Mouse (Mus musculus) retina, adult 2 months (tissue): ENCODE measurements around the gene Syne1.

Experiments
- DNase-seq: peaks from one replicate; pipeline ENCODE4 v3.0.0-alpha.2; 2012; ENCODE audit warnings: low read depth, low spot score

Syne1 gene

DNA sequence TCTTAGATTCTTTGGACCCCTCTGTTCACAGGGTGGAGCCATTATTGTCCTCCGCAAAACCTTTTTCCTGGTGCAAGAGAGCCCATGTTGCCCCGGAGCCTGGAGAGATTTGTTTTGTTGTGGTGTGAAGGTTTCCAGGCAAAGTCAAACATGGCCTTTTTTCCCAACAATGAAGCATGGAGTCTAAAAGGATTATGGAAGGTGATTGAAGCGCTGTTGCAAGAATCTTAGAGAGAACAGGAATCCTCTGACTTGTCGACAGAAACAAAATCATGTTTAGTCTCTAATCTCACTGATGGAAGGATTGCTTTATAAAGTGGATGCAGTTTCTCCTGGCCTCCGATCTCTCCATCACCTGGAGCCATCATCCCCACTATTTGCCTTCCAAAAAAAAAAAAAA is at the start of gene Syne1:
Gene Syne1, minus strand, starts transcription at position 101 of the 400 bp plus-strand sequence.
- no peak for DNase-seq

DNA sequence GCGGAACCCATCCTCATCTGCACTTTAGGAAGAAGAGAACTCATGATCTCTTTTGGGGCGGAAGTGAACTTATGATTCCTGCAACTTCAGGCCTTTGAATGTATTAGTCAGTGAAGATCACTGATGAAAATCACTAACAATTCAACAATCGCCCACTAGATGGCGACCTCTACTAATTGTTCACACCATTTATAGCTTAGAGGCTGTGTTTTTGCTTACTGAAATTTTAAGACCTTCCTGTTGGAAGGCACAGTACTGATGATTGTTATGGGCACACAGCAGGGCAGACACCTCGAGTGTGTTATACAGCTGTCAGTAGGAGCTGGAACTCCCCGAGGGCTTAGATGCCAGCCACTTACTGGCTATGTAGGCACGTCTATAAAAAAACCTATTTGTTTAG is 48.8 kb upstream of the Syne1 start:
- DNase-seq: peak; percentile 52

DNA sequence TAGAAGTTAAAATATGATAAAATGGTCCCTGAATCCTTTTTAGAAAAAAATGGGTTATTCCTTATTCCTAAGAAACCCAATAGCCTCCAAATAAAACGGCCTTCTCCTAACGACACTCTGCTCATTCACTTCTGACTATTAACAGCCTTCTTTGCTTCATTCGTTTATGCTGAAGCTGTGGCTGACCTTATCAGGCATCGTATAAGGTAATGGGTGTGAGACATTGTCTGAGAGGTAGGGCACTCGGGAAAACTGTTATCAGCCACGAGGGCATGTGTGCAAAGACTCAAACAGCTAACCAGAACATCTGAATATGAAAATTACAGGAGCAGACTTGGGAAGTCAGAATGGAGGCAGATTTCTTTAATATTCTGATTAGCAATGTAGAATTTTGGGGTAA is 45.3 kb upstream of the Syne1 start:
- no peak for DNase-seq

DNA sequence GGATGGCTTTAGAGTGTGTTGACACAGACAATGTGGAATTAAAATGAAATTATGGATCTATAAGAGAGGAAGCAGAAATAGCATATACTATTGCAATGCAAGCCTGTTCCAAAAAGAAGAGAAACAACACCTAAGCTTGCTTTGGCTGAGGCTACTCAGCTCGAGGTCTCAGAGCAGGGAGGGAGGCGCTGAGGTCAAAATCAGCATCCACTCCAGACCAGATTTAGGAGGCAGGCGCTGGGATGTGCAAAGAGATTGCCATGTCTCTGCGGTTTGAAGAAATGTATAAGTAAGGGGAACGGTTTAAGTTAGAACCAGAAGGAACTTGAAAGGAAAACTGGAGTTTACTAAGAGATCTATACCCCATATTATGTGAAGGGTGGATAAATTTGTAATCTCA is 43.2 kb upstream of the Syne1 start:
- DNase-seq: no peak

DNA sequence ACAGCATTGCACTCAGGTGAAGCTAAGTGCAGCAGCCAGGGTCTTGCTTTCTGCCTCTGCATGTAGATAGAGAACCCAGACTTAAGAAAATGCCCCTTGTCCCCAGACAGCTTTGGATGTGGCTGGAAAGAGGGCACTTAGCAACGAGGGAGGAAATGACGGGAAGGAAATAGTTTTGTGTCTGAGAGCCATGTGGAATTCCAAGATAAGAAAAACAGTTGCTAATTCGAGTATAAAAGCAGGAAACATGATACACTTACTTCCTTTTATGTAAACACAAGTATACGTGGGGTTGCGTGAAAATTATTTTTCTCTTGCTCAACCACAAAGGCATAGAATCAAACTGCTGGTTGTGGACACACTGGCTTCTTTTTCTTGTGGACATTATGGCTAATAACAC is 42.2 kb upstream of the Syne1 start, which contains the start of gene Myct1:
Gene Myct1, plus strand, starts transcription at position 312 of the 400 bp plus-strand sequence.
- no peak for DNase-seq

DNA sequence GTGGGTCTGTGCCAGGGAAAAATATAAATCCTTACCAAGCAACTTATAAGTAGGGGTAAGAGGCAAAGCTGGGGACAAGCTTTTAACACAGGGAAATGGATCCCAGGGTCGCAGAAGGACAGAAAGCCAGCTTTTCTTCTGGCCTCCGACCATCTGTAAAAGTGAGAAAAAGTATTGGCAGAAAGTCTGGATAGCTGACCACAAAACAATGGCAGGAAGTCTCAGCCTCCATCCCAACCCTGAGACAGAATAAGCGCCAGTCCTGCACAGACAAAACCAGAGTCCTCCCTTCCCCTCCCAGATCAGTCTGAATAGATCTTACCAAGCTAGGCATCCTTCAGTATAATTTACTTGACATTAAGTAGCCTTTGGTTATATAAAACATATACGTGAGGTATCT is 40.7 kb upstream of the Syne1 start:
- DNase-seq: no peak

DNA sequence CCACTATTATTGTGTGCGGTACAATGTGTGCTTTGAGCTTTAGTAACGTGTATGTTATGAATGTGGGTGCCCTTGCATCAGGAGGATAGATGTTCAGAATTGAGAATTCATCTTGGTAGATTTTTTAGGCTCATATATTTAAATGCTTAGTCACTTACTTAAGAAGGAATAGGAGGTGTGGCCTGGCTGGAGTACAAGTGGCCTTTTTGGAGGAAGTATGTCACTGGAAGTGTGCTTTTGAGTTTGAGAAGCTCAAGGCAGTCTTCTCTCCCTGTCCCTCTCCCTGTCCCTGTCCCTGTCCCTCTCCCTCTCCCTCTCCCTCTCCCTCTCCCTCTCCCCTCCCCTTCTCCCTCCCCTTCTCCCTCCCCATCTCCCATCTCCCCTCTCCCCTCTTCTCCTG is 39.8 kb upstream of the Syne1 start:
- no peak for DNase-seq

DNA sequence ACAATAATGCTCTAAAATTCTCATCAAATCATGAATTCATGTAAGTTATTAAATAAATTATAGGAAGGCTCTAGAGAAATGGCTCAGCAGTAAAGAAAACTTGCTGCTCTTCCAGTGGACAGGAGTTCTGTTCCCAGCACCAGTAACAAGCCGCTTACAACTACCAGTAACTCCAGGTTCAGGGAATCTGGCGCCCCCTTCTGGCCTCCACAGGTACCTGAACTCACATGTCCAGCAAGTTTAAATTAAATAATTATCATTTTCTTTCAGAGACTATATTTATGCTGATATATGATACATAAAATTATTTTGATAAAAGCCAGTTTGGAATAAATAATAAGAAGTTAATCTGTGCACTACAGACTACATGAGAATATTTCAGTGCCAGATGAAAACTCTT is 22.0 kb upstream of the Syne1 start:
- no peak for DNase-seq

DNA sequence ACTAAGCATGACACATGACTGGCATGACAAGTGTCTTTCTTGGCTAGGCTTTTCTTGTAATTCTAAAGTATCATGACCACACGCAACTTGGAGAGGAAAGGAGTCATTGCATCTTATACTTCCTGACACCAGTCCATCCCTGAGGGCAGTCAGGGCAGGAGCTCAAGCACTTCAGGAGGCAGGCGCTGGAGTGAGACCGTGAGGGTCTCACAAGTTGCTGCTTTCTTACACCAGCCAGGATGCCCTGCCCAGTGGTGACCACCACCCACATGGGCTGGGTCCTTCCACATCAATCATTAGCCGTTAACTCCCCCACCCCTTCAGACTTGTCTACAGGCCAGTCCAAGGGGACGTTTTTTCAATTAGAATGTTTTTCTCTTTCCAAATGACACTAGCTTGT is 20.1 kb upstream of the Syne1 start:
- DNase-seq: no peak

DNA sequence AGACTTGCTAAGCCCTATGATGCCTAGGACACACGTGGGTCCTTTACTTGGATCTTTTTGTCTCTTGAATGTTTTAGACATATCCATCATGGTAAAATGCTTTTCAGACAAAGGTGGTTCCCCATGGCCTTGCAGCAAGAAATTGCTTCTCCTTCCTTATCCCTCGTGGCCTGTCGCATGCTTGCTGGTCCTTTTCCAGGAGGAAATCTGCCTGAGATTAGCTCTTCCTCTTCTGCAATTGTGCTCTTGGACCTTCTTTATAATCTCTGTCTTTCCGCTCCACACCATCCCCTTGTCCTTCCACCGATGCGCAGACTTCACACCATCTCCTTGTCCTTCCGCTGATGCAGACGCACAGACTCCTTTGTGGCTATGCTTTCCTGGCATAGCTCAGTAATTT is 18.8 kb upstream of the Syne1 start:
- no peak for DNase-seq

DNA sequence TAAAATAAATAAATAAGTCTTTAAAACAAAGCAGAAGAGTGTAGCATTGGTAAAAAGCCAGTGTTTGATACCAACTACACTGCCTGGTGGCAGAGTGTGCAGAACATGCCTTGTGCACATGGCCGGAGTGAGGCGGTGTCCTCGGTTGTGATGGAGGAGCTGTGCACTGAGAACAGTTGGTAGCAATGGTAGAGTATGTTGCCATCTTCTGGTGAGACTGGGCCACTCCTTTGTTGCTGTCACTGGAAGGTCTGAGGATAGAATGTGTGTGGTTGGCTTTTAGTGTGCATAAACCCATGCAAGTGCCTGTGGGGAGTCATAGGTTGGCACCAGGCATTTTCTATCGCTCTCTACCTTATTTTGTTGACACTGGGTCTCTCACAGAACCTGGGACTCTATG is 17.7 kb upstream of the Syne1 start:
- no peak for DNase-seq

DNA sequence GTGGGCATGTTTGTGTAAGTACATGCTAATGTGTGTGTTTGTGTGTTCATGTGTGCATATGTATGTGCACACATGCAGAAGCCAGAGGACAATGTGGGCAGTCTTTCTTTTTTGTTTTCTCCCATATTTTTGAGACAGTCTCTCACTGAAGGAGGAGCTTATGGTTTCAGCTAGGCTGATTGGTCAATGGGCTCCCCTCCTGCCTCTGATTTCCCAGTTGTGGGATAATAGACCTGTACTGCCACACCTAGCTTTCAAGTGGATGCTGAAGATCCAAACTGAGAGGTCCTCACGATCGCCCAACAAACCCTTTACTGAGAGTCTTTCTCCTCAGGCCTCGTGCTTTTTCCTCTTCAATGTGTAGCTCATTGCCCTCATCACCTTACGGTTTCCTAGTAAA is 10.4 kb upstream of the Syne1 start:
- no peak for DNase-seq

DNA sequence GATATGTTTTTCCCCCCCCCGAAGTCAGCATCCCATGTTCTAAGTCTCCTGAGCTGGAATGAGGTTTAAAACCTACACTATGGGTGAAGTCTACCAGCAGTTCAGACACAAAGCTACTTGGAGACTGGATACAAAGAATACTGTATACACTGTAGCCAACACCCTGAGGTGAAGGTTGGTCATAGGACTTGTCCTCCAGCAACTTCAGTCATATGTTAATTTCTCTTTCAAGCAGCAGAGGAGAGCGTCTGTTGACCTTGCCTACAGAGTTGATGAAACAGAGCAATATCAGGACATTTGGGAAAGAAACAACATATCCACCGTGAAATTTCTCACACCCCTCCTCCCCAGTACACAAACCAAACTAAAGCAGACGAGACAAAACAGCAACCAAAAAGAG is 9.2 kb upstream of the Syne1 start:
- no peak for DNase-seq

DNA sequence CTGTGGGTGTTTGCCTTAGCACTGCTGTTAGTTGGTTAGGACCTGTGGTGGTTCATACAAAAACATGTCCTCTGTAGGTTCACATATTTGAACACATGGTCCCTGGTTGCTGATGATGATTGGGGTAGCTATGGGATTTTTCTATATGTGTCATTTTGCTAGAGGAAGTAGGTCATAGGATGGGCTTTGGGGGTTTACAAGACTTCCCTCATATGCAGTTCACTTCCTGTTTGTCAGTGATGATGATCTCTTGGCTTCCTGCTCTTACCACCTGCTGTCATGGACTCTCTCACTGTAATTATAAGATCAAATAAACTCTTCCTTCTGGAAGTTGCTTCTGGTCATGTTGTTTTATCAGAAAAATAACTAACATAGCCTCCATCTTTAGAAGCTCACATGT is 7.5 kb upstream of the Syne1 start:
- no peak for DNase-seq

DNA sequence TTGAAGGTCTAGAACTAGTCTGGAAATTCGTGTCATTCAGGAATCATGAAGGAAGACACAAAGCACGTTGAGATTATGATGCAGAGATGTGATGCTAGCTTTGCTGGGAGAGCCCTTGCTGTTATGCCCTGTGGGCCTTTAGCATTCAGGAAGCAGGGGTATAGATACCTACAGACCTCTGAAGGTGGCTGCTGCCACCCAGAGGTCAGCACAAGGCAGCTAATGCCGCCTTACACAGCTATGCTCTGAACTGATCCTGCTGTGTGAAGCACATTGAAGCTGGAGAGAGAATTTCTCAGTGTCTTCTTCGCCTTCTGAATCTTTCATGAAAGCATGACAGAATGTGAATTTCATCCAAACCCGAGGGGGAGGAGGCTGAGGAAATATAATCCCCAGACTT is 3.7 kb upstream of the Syne1 start:
- DNase-seq: peak; percentile 37

DNA sequence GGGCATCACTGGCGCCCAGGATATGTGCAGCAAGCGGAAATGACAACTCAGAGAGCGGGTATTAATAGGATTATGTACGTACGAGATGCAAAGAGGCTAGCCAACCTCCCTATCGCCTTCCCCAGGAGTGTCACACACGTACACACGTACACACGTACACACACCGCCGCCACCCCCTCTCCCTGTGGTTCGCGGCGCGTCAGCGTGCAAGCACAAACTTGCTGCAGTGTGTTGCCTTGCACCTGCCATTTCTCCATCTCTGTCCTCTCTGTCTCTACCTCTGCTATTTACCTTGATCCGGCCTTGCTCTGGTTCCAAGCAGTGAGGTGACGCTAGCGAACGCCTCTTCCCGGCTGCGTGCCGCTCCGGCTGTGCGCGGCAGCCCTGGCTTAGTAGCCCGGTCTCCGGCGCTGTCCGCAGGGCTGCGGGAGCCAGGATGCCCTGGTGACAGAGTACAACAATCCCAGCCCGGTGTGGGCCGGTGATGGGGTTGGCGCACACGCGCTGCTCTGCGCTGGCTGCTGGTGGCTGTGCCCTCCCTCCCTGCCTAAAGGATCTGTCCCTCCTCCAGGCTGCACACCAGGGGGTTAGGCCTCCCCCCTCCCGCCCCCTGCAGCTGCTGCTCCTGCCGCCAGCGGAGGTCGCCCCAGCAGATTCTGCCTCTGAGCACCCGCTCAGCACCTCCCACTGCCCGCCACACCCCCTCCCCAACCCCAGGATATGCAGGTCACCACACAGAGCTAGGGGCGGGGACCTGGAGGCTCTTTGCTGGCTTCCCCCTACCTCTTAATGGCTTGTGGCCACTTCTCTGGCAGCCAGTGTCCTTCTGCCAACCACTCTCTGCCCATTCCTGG is 887 bp downstream of the Syne1 start:
- peak; percentile 76 for DNase-seq

DNA sequence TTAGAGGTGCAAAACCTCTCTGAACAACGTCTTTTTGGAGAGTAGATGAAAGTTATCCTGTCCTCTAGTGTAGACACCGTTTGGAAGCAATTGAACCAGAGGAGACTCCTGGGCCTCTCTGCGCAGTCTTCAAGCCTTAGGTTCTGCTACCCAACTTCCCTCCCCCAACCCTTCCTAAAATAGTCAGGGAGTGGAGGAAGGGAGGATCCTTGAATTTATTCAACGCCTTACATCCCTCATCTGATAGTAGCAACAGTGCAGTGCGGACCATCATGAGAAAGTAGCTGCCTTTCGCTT is 1.5 kb downstream of the Syne1 start:
- no peak for DNase-seq

DNA sequence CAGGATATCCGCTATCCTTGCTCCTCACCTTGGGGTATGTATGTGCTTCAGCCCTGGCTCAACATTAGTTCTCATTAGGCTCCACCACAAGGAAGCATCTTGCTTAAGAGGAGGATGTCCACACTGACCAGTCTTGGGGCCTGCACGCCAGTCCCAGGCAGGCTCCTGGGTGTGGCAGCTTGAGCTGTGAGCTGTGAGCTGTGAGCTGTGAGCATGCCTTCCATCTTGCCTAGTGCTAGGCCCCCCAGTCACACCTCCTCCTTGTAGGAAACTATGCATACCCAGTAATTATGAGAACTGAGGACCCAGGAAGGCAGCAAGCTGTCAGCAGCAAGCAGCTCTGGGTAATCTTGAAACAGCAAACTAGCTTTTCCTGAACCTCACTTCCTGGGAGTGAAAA is 2.6 kb downstream of the Syne1 start:
- no peak for DNase-seq

DNA sequence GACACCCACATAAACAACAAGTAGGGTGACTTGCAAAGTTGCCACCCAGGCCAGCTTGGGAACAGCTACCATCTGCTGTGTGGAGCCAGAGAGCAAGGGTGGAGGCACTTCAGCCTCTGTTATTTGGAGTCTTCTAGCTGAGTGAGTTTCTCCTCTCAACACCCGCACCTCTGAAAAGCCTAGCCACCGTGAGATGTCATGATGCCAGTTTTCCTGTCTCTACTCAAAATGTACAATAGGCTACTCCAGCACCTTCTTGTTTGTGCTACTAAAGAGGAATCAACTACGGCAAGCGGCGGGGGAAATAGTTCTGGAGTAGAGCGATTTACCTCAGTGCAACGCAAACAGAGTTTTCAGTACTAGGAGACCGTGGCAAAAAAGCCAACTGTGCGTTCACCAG is 3.5 kb downstream of the Syne1 start:
- DNase-seq: no peak

DNA sequence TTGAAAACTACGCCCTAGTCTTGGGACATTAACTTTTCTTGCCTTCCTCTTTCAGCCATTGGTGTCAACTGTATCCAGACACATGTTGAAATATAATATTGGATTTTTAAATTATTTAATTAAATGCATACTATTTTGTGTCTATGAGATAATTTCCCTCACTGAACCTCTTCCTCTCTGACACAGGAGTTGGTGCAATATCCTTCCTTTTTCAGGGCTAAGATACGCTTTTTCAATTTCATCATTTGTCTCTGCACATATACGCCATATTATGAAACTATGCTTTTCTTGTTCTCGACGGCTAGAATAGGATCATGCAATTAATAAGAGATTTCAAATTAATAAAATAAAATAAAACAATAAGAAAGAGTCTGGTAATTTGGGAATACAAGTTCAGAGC is 4.9 kb downstream of the Syne1 start:
- no peak for DNase-seq

DNA sequence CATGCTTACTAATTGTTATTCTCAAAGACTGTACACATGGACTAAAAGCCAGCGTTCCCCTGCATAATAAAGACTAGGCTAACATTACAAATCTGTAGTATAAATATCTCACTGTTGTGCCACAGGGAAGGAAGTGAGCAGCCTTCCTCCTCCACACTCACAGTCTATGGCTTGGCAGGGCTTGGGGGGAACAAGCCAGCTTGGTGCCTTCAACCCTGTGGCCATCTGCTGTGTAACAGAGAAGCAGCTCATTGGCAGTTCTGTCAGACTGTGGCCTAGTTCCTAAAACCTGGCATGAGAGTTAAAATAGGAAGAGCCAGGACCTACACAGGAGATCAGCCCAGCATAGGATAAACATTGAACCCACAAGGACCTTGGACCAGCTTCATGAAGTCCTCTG is 23.0 kb downstream of the Syne1 start:
- DNase-seq: no peak

DNA sequence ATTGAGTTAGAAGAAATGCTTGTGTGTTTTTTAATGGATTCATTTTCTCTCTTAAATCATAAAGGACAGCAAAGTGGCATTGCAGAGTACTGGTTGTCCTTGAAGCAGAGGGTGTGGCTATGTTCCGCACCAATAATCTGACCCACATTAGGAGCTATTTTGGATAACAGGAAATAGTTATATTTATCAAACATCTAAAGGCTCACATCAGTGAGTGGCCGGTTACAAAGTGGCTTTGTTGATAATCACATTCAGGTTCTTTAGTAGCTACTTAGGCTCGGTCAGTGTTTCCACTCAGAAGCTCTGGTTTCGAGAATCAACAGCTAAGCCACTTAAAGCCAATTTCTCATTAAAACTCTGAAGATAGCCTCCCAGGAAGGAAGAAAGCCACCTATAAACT is 23.6 kb downstream of the Syne1 start:
- no peak for DNase-seq

DNA sequence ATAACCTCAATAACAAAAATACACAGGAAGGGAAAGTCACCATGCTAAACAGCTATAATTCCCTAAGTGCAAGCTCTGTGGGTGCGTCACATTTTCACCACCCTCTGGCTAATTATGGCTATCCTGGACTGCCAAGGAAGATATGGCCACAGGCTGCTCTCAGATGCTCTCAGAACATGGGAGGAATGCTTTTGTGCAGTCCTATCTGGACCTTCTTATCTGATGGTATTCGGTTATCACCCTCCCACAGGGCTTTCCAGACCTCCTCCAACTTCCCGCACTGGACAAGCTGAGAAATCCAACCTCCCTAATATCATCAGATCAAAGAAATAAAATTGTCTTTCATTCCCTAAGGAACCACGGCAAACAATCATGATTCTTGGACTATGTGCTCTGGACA is 28.4 kb downstream of the Syne1 start:
- no peak for DNase-seq

DNA sequence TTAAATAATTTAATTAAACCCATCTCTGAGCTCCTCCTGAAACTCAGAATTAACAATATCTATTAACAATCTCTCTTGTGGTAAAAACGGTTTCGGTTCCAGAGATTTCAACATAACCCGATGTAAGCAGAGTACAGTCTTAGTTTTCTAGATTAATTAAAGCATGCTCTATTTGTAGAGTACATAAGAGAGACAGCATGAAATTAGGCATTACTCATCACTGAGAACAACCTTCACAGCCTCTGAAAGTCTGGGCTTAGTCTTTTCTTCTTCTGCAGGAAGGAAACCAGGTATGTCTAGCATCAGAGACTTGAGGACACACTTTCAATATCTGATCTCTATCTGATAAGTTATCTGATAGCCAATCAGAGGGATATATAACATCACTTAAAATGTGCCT is 29.0 kb downstream of the Syne1 start:
- no peak for DNase-seq
